Mouse (Mus musculus) intestine, embryonic 14.5 days (tissue): ENCODE results near the gene Ada. TPM values are rescaled to one million over a fixed set of nuclear protein-coding genes. Genes with fewer than 3 reads are reported as not detected.

Experiments used
- ATAC-seq: fragments of 200-750 bp; cut with Nextera tagmentation; replicated peaks from 2 replicates; pipeline ENCODE4 v1.8.0; 2017; ENCODE audit warnings: low read depth, moderate number of reproducible peaks, moderate TSS enrichment, moderate library complexity; ENCODE audit not compliant: low FRiP score, low TSS enrichment
- DNase-seq: peaks from one replicate; pipeline ENCODE4 v3.0.0-alpha.2; 2018; ENCODE audit warnings: low spot score
- H3K27ac ChIP-seq: fragments of 300-500 bp; sonication (generic); 2 replicates; pipeline ENCODE4 v1.5.1; 2014; ENCODE audit warnings: low read depth, mild to moderate bottlenecking, control low read depth
- H3K27me3 ChIP-seq: fragments of 300-500 bp; sonication (generic); replicated peaks from 2 replicates; pipeline ENCODE4 v1.6.1; 2014; ENCODE audit warnings: low read length, control low read depth; ENCODE audit not compliant: control insufficient read depth, insufficient read depth
- H3K36me3 ChIP-seq: fragments of 300-500 bp; sonication (generic); 2 replicates; pipeline ENCODE4 v1.6.1; 2014; ENCODE audit warnings: low read length, control low read depth; ENCODE audit not compliant: control insufficient read depth, insufficient read depth
- H3K4me1 ChIP-seq: fragments of 300-500 bp; sonication (generic); replicated peaks from 2 replicates; pipeline ENCODE4 v1.6.1; 2014; ENCODE audit warnings: low read length, control low read depth, mixed read lengths; ENCODE audit not compliant: control insufficient read depth, insufficient read depth
- H3K4me2 ChIP-seq: fragments of 300-500 bp; sonication (generic); 2 replicates; pipeline ENCODE4 v1.6.1; 2014; ENCODE audit warnings: low read length
- H3K4me3 ChIP-seq: fragments of 300-500 bp; sonication (generic); 2 replicates; pipeline ENCODE4 v1.5.1; 2014; ENCODE audit warnings: low read depth, low read length, control low read depth, mixed read lengths
- H3K9ac ChIP-seq: fragments of 300-500 bp; sonication (generic); 2 replicates; pipeline ENCODE4 v1.6.1; 2014; ENCODE audit warnings: mild to moderate bottlenecking, low read length
- H3K9me3 ChIP-seq: fragments of 300-500 bp; sonication (generic); 2 replicates; pipeline ENCODE4 v1.6.1; 2016; ENCODE audit warnings: low read length, control low read depth; ENCODE audit not compliant: control insufficient read depth
- WGBS: fragments of 180-500 bp; shearing (Covaris S2); extraction: QIAGEN DNeasy Blood & Tissue Kit; methylation state at CpG from one replicate; pipeline ENCODE4 v1.1.7; 2014; 5-methylcytosine and 5-hydroxymethylcytosine counted together
- polyA plus RNA-seq: library from polyadenylated mRNA; unstranded; fragments of >200 nt; fragmentation: Nextera tagmentation; extraction: Ambion mirVana; gene quantifications from 2 replicates; pipeline ENCODE4 v1.2.1, GENCODE M21; 2014

Ada gene
- polyA plus RNA-seq, 1 experiment from 2014 or later = 8.4 TPM

DNA sequence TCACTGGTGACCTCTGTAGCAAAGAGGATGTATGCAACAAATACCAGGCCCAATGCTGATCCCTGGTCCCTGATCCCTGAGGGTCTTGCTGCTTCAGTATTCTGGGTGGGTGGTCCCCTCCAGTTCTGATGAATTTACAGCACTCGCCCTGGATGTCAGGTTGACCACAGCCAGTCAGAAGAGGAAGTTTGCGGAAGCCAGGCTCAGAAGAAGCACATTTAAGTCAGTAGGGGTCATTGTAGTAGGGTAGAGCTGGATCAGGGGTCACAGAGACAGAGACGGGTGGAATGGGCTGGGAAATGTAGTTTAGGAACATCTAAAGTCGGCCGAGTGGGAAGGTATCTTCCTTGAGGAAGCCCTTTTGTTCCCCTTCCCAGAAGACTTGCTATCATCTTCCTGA, 4.2 kb upstream of the Ada start:
- H3K27me3 ChIP-seq = peaks cover 2% of the 10 kb centered on the region; the same call in 1 of the 2 replicates
- WGBS = 57% methylated on average over 5 of the region's 5 CpGs
- no peak overlapping the region for H3K9ac ChIP-seq
- H3K9me3 ChIP-seq = no peaks in the 10 kb centered on the region
- ATAC-seq = no peak
- no peaks in the 10 kb centered on the region for H3K36me3 ChIP-seq
- H3K27ac ChIP-seq = no peak overlapping the region
- no peak overlapping the region for H3K4me3 ChIP-seq
- H3K4me1 ChIP-seq = peaks cover 4% of the 10 kb centered on the region
- no peak for DNase-seq
- no peak overlapping the region for H3K4me2 ChIP-seq

DNA sequence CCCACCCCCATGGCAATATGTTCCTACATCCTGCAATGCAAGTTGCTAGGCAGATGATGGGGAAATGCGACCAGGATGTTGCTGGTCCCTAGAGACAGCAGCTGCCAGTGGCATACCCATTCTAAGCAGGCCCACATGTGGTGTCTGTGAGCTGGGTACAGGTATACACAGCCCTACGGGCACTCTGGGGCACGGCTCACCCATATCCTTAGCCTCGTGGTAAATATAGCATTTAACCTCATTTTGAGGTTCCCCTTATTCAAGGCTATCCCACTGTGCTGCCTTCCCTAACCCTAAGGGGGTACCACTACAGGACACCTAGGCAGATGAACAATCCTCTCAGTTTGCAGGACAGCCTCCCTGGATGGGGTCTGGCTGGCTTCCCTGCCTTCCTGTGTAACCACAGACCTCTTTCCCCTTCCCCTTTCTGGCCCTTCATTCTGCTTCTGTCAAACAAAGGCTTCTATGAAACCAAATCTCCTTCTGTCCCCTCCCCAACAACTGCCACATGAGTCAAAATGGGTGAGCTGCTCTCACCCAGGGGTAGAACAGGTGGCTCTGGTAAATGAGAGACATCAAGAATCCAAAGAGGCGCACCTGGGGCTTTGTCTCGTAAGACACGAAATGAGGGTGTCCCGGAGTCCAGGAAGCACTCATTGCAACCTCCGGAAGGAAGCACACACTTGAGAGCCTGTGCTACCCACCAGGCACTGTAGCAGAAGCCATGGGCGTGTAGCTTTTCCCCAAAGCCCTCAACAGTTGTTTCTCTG, 5.1 kb downstream of the Ada start:
- no peak overlapping the region for H3K4me2 ChIP-seq
- 80% methylated on average over 10 of the region's 10 CpGs for WGBS
- peaks cover 5% of the 10 kb centered on the region for H3K4me1 ChIP-seq
- no peak overlapping the region for H3K4me3 ChIP-seq
- no peak overlapping the region for H3K9ac ChIP-seq
- ATAC-seq = no peak
- H3K36me3 ChIP-seq = no peaks in the 10 kb centered on the region
- no peak for DNase-seq
- H3K27me3 ChIP-seq = peaks cover 14% of the 10 kb centered on the region; the same call in 1 of the 2 replicates
- H3K9me3 ChIP-seq = no peaks in the 10 kb centered on the region
- H3K27ac ChIP-seq = no peak overlapping the region

DNA sequence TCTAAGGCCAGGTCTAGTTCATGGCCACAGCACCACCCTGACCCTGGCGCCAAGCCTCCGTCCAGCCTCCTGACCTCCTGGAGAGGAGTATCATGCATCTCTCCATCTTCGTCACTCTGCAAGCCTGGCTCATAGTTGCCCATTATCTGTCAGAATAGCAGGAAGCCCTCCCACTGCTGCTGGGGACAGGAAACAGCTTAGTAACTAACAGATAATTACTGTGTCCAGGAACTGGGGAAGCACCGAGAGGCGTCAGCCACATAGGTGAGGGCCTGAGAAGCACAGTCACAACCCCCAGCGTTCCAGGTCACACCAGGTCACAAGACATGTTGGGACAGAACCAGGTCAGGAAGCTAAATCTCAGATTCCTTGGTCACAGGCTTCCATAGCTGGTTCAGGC, 6.7 kb downstream of the Ada start:
- H3K9ac ChIP-seq = no peak overlapping the region
- DNase-seq (no peak), ATAC-seq (no peak)
- 59% methylated on average over 6 of the region's 6 CpGs for WGBS
- H3K4me1 ChIP-seq = no peaks in the 10 kb centered on the region
- peaks cover 3% of the 10 kb centered on the region; the same call in 1 of the 2 replicates for H3K27me3 ChIP-seq
- no peak overlapping the region for H3K4me3 ChIP-seq
- no peak overlapping the region for H3K27ac ChIP-seq
- H3K4me2 ChIP-seq = no peak overlapping the region
- H3K36me3 ChIP-seq = no peaks in the 10 kb centered on the region
- no peaks in the 10 kb centered on the region for H3K9me3 ChIP-seq

DNA sequence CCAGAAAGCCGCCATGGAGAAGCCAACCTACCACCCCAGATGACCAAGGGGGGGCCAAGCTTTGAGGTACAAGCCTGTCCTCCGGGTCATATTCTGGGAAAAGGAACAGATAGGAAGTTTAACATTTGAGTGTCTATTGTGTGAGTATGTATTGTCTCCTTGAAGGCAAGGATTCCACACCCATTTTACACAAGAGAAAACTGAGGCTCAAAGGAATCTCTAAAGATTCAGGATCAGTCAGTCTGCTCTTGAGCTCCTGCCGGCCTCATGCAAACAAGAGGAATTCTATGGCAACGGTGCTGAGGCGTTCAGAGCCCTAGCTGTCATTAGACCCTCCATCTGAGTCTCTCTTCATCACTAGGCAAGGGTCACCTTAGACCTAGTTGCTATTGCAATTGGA, 7.4 kb downstream of the Ada start:
- Histone ChIP-seq H3K27me3 (no peaks in the 10 kb centered on the region), H3K36me3 (no peaks in the 10 kb centered on the region), H3K9ac (no peak overlapping the region), H3K9me3 (no peaks in the 10 kb centered on the region), H3K27ac (no peak overlapping the region), H3K4me2 (no peak overlapping the region), H3K4me3 (no peak overlapping the region), H3K4me1 (no peaks in the 10 kb centered on the region)
- whole genome bisulfite sequencing = 78% methylated on average over 5 of the region's 5 CpGs
- ATAC-seq = no peak
- no peak for DNase-seq

DNA sequence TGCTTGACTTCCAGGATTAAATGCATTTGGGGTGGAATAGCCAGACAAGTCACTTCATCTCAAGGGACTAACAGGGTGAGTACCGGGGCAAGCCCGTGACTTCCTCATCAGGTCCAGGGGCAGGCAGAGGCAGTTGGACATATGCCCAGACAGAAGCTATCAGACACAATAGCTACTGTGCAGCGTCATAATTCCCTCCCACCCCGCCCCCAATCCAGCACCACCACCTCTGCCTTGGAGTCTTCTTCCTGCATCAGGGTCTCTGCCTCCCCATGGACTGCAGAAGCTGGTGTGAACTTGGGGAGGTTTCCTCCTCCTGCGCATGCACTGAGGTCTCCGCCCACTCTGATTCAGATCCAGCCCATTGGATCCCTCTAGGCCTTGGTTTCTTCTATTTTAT, 14.1 kb downstream of the Ada start:
- no peak for ATAC-seq
- no peak overlapping the region for H3K27ac ChIP-seq
- 65% methylated on average over 6 of the region's 6 CpGs for WGBS
- H3K4me1 ChIP-seq = no peaks in the 10 kb centered on the region
- no peak overlapping the region for H3K4me3 ChIP-seq
- no peaks in the 10 kb centered on the region for H3K9me3 ChIP-seq
- H3K4me2 ChIP-seq = no peak overlapping the region
- no peak for DNase-seq
- no peaks in the 10 kb centered on the region for H3K36me3 ChIP-seq
- H3K9ac ChIP-seq = no peak overlapping the region
- H3K27me3 ChIP-seq = no peaks in the 10 kb centered on the region

DNA sequence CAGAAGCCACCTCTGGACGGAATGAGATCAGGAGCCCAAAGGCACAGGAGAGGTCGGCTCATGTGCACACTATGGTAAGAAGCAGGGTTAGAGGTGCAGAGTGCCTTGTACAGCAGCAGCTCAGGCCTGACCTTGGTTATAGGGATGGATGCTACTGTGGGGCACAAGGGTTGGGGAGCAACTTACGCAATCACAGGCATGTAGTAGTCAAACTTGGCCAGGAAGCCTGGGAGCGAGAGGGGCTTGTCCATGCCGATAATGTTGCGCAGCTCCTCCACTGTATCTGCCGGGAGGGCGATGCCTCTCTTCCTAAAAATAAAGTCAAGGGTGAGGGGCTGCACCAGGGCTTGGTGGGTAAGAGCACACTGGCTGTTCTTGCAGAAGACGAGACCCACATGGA, 14.9 kb downstream of the Ada start:
- ATAC-seq (no peak), DNase-seq (no peak)
- H3K4me1 ChIP-seq = no peaks in the 10 kb centered on the region
- H3K4me3 ChIP-seq = no peak overlapping the region
- H3K36me3 ChIP-seq = no peaks in the 10 kb centered on the region
- no peak overlapping the region for H3K27ac ChIP-seq
- H3K9me3 ChIP-seq = no peaks in the 10 kb centered on the region
- 92% methylated on average over 9 of the region's 9 CpGs for WGBS
- H3K27me3 ChIP-seq = no peaks in the 10 kb centered on the region
- no peak overlapping the region for H3K4me2 ChIP-seq
- no peak overlapping the region for H3K9ac ChIP-seq

DNA sequence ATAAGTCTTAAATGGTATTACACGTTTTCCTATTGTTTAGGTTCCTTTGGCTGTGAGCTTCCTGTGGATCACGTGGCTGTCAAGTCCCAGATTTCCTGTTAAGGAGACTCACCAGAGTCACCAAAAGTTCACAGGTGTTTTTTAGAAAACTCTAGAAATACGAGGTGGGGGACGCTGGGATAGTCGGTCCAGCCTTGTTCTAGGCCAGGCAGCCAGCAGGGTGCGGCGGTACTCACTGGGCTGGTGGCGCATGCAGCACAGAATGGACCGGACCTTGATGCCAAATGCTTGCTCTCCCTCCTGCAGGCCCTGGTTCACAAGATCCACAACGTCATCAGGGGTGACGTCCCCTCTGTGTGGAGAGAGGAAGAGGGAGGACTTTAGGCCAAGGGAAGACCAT, 18.0 kb downstream of the Ada start:
- 75% methylated on average over 11 of the region's 11 CpGs for WGBS

DNA sequence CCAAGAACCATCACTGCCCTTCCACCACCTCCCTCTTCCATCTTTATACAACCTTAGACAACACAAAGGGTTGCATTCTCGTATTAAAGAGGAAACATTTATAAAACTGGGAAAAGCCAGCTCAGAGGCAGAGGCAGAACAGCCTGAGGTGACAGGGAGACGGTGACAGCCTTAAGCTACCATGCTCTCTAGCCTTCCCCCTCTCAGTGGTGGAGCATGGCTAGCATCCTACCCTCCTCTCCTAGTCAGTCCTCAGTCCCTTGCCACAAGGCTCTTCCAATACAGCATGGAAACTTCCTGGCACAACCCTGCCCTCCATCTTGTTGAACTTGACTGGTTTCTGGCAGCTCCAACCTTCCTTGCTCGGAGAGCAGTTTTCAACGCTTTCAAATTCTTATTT, 21.7 kb downstream of the Ada start:
- Histone ChIP-seq H3K27me3 (no peaks in the 10 kb centered on the region), H3K36me3 (peaks cover 29% of the 10 kb centered on the region), H3K4me1 (no peaks in the 10 kb centered on the region), H3K4me3 (no peak overlapping the region), H3K27ac (no peak overlapping the region), H3K4me2 (no peak overlapping the region), H3K9ac (no peak overlapping the region), H3K9me3 (no peaks in the 10 kb centered on the region)
- ATAC-seq (no peak), DNase-seq (no peak)
- 79% methylated on average over 4 of the region's 4 CpGs for WGBS

More for the DNA sequence above, 18.0 kb downstream of the Ada start:
- no peaks in the 10 kb centered on the region for H3K4me1 ChIP-seq
- ATAC-seq = no peak
- DNase-seq = no peak
- no peaks in the 10 kb centered on the region for H3K27me3 ChIP-seq
- no peak overlapping the region for H3K9ac ChIP-seq
- no peak overlapping the region for H3K4me2 ChIP-seq
- no peaks in the 10 kb centered on the region for H3K9me3 ChIP-seq
- peaks cover 6% of the 10 kb centered on the region; the same call in 1 of the 2 replicates for H3K36me3 ChIP-seq
- no peak overlapping the region for H3K4me3 ChIP-seq
- no peak overlapping the region for H3K27ac ChIP-seq

DNA sequence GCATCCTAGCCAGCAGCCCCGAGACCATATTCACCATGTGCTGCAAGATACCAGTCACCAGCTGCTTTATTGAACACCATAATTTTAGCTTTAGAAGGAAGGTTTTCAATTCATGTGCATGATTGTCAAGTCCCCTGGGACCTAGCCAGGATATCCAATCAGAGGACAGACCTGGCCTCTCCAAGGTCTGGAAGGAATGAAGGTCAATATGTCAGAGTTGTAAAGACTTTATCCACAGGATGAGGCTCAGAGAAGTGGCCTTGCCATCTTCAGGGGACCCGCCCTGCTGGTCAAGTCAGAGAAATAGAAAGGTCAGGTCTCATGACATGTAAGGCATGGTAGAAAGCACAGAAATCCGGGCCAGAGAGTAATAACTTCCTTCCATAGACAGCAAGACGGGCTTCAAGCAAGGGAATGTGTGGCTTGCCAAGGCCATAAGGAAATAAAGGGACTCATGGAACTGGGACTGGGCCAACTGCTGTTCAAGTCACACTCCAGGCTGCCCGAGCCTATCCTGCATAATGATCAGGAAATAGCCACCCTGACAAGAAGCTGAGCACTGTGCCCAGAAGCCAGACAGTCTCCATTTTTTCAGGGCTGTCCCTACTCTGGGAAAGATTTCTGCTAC, 23.2 kb downstream of the Ada start:
- Histone ChIP-seq H3K9ac (no peak overlapping the region), H3K36me3 (peaks cover 34% of the 10 kb centered on the region), H3K27ac (no peak overlapping the region), H3K27me3 (no peaks in the 10 kb centered on the region), H3K4me2 (no peak overlapping the region), H3K9me3 (no peaks in the 10 kb centered on the region), H3K4me3 (no peak overlapping the region), H3K4me1 (no peaks in the 10 kb centered on the region)
- DNase-seq (no peak), ATAC-seq (no peak)
- 74% methylated on average over 5 of the region's 5 CpGs for WGBS
